Mouse (Mus musculus) heart, postnatal 25 days (tissue): Measurements from ENCODE around the gene Flywch2. TPM values are rescaled to one million over a fixed set of nuclear protein-coding genes. Genes with fewer than 3 reads are reported as not detected.
"Not testable (repeated sequence)": the region's sequence is repeated elsewhere in the genome, so short reads cannot be mapped to it uniquely, and the experiment has no call there.

Experiments used
- DNase-seq: peaks from one replicate; pipeline ENCODE4 v3.0.0; 2022; ENCODE audit warnings: low spot score
- intact Hi-C: fragments of 180-260 bp; cut with DNase I; formaldehyde crosslinking; loops from one replicate; pipeline ENCODE4 v1.15.1; 2025
- total RNA-seq, 2 experiments: library from RNA; stranded (reverse); gene quantifications; 2 replicates each; pipeline ENCODE4 v1.2.3; 2021

The Flywch2 gene
- total RNA-seq, 2 experiments from 2014 or later = 0.88 to 1.6 TPM

DNA sequence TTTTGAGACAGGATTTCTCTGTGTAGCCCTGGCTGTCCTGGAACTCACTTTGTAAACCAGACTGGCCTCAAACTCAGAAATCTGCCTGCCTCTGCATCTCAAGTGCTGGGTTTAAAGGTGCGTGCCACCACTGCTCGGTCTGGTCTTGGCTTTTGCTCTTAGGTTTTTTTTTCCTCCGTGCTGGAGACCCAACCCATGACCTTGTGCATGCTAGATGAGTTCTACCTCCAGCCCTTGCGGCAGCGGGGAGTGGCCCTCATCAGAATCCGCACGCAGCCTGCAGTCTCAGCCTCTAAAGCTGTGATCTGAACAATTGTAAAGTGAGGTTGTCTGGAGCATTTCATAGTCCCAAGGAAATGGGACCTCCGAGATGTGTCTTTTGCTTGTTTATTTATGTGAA, 9.4 kb upstream of the Flywch2 start:
- DNase-seq = no peak
- intact Hi-C loops = no loop called here

DNA sequence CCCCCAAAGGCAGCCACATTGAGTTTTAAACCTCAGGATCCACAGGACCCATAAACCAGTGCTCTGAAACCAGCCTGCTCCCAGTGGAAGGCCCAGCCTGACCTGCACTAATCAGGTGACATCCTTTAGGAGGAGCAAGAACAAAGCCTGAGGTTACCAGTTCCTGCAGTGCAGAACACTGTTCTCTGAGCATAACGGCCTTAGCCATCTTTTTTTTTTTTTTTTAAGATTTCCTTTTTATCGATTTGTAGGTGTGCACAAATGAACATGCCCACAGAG, 5.1 kb upstream of the Flywch2 start:
- intact Hi-C loops = no loop called here

DNA sequence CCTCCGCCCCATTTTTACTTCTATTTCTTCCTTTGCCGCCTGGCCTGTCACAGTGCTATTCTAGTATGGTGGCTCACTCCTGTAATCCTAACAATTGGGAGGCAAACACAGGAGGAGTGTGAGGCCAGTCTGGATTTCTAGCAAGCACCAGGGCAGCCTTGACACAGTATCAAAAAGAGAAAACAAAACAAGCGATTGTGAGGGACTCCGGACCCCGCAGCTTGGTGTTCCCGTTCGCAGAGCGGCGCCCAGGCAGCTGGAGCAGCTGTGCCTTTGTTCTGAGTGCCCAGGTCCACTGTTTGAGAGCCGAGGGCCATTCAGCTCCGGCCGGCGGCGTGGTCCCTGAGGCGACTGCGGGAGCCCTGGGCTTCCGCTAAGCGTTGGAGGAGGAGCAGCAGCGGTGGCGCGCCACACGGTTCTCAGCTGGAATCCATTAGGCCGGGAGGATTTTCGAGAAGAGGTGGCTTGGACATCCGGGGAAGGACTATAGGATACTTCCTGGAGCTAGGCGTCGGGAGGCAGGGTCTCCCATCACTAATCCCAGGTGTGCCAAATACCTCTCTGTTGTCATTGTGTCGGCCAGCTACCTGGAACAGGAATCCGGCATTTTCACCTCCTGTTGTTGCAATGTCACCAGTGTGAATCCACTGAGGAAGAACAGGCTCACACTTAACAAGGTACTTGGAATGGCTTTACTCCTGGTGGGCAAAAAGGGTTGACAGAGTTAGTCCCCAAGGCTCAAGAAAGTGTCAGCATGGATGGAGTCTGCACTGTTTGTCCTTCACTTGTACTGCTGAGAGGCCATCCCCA, 4.6 kb upstream of the Flywch2 start, which contains the start of gene Srrm2:
TSS of gene Srrm2 (plus strand) at position 264 of the 810 bp plus-strand sequence.
- DNase-seq = no peak
- intact Hi-C loops = no loop called here

More for the DNA sequence above, 5.1 kb upstream of the Flywch2 start:
- no peak for DNase-seq

GRCm38 (mm10) chr17:23789749-23790268, 3.9 kb upstream of the Flywch2 start:
- intact Hi-C loops = loop anchor here (5.0 kb wide), 1 partner anchor 43 kb away; the partner anchor contains the start of gene Kremen2

GRCm38 (mm10) chr17:23788973-23789372, 3.1 kb upstream of the Flywch2 start:
- intact Hi-C loops = loop anchor here (5.0 kb wide), 1 partner anchor 42 kb away; the partner anchor contains the start of gene Kremen2
- no peak for DNase-seq

More at GRCm38 (mm10) chr17:23789749-23790268, 3.9 kb upstream of the Flywch2 start:
- DNase-seq = no peak

DNA sequence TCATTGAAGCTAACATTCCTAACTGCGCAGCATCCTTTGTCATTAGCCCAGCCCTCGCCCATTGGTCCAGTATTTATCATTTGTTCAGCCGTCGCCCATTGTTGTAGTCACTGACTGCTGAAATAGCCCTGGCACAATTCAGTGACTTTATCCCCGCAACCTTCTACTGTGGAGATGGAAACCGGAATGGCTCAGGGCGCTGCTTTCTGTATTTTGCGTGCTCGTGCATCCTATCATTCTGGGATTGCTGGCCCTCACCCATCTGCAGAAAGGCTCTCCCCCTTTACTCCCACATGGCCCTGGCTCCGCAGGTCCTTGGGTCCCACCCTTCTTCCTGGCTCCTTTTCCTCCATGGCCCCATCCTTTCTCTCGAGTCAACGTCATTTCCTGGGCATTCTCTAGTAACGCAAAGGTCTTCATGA, 640 bp upstream of the Flywch2 start:
- intact Hi-C loops = loop anchor here (5.0 kb wide), 1 partner anchor 39 kb away; the partner anchor contains the start of gene Kremen2

GRCm38 (mm10) chr17:23783352-23783751, 2.5 kb downstream of the Flywch2 start:
- DNase-seq = no peak
- intact Hi-C loops = no loop called here

More for the DNA sequence above, 640 bp upstream of the Flywch2 start:
- DNase-seq = no peak

- intact Hi-C loops = no loop called here
- no peak for DNase-seq
Measured at GRCm38 (mm10) chr17:23778447-23778846, 7.4 kb downstream of the Flywch2 start.

DNA sequence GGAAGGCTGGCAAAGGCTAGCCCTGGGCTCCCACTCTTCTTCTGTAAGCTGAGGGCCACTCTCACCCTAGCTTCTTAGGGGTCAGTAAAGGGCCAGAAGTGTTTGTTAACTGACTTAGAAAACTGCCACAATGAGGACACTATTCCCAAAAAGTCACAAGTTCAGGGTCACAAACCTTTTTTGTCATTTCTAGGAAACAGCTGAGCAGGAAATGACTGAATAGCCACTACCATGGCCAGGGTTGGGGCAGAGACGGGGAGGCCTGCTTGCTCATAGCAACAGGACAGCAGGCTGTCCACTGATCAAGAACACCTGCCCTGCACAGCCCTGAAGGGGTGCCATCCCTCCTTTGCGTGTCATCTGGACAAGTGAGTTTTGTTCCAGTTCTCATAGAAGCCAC, 8.7 kb downstream of the Flywch2 start:
- no peak for DNase-seq
- intact Hi-C loops = loop anchor here (2.0 kb wide), 1 partner anchor 64 kb away; no protein-coding TSS in a partner anchor

DNA sequence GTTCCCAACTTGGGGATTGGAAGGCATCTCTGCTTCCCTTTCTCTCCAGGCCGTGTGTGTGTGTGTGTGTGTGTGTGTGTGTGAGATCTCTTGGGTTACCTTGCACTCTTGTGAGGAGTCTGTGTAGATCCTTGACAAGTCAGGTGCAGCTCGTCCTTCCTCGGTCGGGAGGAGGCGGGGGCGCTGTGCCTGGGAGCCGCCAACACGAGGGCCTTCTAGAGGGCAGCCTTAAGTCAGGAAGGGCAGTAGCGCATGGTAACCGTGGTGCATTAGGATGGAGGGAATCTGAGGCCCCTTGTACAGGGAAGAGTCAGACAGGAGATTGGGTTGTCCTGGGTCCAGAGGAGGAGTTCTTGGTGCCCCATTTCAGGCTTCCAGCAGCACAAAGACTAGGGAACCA, 9.7 kb downstream of the Flywch2 start:
- no peak for DNase-seq

GRCm38 (mm10) chr17:23774090-23774489, 11.8 kb downstream of the Flywch2 start:
- intact Hi-C loops = loop anchor here (1.0 kb wide), 1 partner anchor 186 kb away; no protein-coding TSS in a partner anchor
- DNase-seq = peak; percentile 57

More for the DNA sequence above, 9.7 kb downstream of the Flywch2 start:
- intact Hi-C loops = loop anchor here (2.0 kb wide), 1 partner anchor 65 kb away; no protein-coding TSS in a partner anchor

- no peak for DNase-seq
- intact Hi-C loops = loop anchor here (1.0 kb wide), 1 partner anchor 187 kb away; no protein-coding TSS in a partner anchor
Measured at GRCm38 (mm10) chr17:23773676-23774075, 12.2 kb downstream of the Flywch2 start.

GRCm38 (mm10) chr17:23772219-23772556, 13.7 kb downstream of the Flywch2 start:
- DNase-seq, intact Hi-C loops: not testable (repeated sequence)

DNA sequence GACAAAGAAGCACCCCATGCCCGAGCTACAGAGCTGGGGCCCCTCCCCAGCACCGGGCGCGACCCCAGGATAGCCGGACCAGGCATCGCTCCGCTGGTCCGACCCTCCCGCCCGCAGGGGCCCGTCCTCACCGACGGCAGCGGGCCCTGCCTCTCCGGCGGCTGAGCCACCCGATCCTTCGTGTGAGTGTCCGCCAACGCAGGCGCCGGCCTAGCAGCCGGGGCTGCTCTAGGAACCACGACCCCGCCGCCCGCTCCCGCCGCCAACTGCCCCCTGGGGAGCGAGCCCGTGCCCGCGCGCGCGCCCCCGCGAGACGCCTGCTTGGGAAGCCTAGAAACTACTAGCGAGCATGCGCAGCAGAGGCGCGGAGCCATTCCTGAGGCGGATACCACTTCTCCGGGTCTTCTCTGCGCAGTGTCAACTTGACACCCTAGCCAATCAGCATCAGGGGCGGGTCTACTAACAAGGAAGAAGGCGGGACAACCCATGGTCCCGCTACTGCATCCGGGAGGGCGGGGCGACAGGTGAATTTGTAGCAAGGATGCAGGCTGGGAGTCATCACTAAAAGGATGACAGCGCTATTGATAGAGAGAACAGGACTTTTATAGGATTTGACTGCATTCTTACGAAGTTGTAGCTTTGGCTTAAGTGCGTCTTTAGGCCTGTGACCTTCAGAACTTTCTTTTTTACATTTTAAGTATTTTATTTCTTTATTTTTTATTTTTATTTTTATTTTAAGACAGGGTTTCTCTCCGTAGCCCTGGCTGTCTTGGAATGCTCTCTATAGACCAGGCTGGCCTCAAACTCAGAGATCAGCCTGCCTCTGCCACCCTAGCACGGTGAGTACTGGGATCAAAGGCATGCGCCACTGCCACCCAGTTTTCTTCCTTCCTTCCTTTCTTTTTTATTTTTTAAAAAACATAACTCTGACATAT, 14.3 kb downstream of the Flywch2 start, which contains the start of gene Flywch1:
TSS of gene Flywch1 (minus strand) at position 319 of the 935 bp plus-strand sequence.
- peak; percentile 97 for DNase-seq
- intact Hi-C loops = no loop called here

DNA sequence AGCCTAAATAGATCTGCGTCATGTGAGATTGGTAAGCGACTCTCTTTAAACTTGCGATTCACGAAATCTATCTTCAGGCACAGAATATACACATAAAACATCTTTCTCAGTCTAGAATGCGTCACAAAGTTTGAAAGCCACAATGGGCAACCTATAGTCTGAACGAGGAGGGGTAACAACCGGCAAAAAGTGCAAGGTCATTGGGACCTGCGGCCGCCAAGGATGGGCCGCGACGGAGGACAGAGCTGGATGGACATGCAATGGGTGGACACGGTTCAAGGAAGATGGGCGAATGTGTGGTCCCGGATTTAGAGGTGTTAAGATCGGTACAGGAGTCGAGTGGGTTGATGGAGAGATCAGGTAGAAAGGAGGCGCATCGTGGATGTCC, 15.0 kb downstream of the Flywch2 start:
- intact Hi-C loops = no loop called here
- DNase-seq = no peak

DNA sequence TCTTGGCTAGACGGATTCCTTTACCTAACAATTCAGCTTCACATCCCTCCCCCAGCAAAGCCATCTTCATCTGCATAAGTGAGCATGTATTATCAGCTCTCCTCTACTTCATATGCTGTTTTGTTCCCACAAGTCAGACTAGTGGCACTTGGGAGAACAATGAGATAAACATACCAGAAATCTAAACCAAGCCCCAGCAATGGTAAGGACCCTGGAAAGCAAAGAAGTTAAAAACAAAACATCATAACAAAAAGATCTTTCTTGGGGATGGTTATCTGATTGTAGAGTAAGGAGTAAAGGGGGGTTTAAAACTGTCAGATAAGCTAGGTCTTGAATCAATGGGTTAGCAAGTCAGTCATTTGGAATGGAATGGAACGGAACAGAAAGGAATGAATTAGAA, 15.4 kb downstream of the Flywch2 start:
- intact Hi-C loops = no loop called here
- DNase-seq = no peak

GRCm38 (mm10) chr17:23762976-23763375, 22.9 kb downstream of the Flywch2 start:
- no peak for DNase-seq
- intact Hi-C loops = no loop called here

DNA sequence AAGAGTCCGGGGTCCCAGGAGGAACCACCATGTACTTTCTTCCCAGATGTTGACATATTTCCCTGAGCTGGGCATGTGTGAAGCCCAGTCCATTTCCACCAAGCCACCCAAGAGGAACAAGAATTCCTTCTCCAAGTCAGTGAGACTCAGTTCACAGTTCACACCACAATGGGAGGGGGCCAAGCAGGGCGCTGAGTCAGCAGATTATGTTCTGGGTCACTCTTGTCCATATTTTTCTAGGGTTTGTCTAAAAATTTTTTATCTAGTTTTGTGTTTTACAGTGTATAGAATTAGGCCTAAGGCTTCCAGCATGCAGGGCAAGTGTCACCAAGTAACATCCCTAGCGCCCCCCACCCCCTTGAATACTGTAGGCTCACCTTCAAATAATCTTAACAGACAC, 24.7 kb downstream of the Flywch2 start:
- intact Hi-C loops = no loop called here
- no peak for DNase-seq

DNA sequence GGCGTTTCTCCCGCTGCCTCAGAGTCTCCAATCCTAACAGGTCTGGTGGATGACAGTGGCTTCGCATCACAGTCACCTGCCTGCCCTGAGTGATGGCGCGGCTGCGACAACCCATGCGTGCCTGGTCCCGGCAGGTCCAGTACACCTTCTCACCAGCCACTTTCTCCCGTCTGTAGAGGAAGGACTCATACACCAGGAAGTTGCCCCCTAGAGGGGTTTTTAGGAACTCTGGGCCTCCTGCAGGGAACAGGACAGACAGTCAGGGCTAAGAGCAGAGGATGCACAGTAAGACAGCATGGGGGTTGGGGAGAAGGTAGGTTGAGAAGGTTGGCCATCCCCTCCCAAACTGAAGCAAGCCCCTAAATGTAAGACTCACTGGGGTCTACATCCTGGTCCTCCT, 25.6 kb downstream of the Flywch2 start:
- intact Hi-C loops = no loop called here

DNA sequence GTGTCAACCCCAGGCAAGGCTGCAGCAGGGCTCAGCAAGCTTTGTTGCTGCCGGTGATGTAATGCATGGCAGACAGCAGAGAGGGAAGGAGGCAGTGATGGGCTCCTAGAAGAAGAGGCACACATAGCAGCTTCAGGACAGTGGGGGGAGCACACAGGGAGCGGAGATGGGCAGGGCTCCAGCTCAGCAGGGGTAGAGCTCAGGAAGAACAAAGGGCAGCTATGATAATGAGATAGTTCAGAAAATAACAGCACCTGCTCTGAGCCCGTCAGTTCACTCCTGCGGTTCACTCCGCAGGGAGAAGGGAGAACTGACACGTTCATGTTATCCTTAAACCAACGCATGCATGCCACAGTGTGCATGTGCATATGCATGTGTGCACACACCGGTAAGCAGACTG, 27.1 kb downstream of the Flywch2 start:
- no peak for DNase-seq
- intact Hi-C loops = no loop called here

More for the DNA sequence above, 25.6 kb downstream of the Flywch2 start:
- DNase-seq = no peak
